Mouse (Mus musculus): ENCODE results near the gene Agbl4. TPM values are rescaled to one million over a fixed set of nuclear protein-coding genes. Genes with fewer than 3 reads are reported as not detected.

The Agbl4 gene
- polyA plus RNA-seq, 1 experiment = not detected

DNA sequence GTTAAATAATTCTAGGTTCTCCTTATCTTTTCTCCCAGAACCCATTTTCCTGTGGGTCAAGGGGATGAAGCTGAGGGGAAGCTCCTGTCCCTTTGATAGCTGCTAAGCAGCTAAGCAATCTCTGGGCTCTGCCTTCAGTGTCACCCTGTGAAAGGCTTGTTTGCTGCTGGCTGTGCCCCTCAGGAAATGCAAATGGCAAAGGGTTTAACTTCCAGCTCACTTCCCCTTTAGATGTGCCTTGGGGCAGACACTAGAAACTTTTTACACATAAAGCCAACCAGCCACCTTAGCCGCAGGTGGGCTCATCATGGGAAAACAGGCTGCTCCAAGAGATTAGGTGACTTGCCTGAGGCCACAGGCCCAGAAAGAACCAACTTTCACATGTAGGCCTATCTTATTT lies 1044.2 kb downstream of the Agbl4 start:
- 95% methylated on average over 1 of the region's 1 CpGs for WGBS
- Histone ChIP-seq H3K27ac (ENCODE audit: insufficient read depth, low read depth, low read length) (no peak overlapping the region), H3K4me3 (ENCODE audit: insufficient read depth, low read depth, low read length) (no peak overlapping the region), H3K4me1 (ENCODE audit: control insufficient read depth, insufficient read depth, low read length) (peaks cover 6% of the 10 kb centered on the region)
- TF ChIP-seq POLR2A (IDR thresholded peaks at IDR 0.05; ENCODE audit: insufficient read depth, low read depth, low read length) (no peak), CTCF (IDR thresholded peaks at IDR 0.05; ENCODE audit: insufficient read depth, low read depth, low read length) (no peak)

GRCm38 (mm10) chr4:111442435-111443238 lies 1045.2 kb downstream of the Agbl4 start:
- Histone ChIP-seq H3K4me3 (ENCODE audit: insufficient read depth, low read depth, low read length) (no peak overlapping the region), H3K4me1 (ENCODE audit: control insufficient read depth, insufficient read depth, low read length) (peaks cover 6% of the 10 kb centered on the region), H3K27ac (ENCODE audit: insufficient read depth, low read depth, low read length) (no peak overlapping the region)
- WGBS = 74% methylated on average over 1 of the region's 1 CpGs
- TF ChIP-seq POLR2A (IDR thresholded peaks at IDR 0.05; ENCODE audit: insufficient read depth, low read depth, low read length) = no peak
- TF ChIP-seq CTCF (IDR thresholded peaks at IDR 0.05; ENCODE audit: insufficient read depth, low read depth, low read length) = no peak

DNA sequence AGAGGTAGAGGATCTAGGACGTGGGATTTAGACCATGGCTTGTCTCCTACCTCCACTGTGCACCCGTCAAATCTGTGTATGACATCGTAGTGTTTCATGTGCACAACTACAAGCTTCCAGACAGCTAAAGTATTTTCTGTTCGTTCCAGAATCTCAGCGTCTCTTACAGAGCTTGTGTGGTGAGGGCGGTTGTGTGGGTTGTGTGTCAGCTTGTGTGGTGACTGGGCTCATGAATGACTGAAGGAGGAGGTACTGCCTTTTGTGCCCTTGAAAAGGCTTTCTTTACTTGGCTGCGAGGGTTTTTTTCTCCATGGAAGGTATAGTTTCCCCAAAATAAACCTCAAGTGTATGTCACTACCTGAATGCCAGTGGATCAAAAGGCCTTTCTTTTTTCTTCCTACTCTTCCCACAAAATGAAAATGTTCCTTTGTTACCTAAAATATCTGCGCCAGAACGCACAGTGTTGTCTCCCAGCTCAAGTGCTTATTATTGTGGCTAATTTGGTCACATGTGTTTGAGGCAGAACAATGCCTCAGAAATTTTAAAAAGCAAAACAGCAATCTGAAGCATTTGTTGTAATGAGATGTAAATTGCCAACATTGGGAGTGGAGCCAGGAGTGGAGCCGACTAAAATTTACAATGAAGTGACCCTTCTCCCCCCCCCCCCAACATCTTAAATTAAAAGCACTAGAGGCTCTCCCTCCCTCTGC lies 1046.6 kb downstream of the Agbl4 start:
- H3K27ac ChIP-seq (ENCODE audit: insufficient read depth, low read depth, low read length) = 0 out of 2 replicates have a peak overlapping the region, but pooled peaks have one; percentile 9
- H3K4me1 ChIP-seq (ENCODE audit: control insufficient read depth, insufficient read depth, low read length) = peaks cover 6% of the 10 kb centered on the region
- no peak overlapping the region for H3K4me3 ChIP-seq (ENCODE audit: insufficient read depth, low read depth, low read length)
- 18% methylated on average over 10 of the region's 10 CpGs for WGBS
- TF ChIP-seq CTCF (IDR thresholded peaks at IDR 0.05; ENCODE audit: insufficient read depth, low read depth, low read length) (no peak), POLR2A (IDR thresholded peaks at IDR 0.05; ENCODE audit: insufficient read depth, low read depth, low read length) (no peak)

- Histone ChIP-seq H3K4me3 (ENCODE audit: insufficient read depth, low read depth, low read length) (no peak overlapping the region), H3K27ac (ENCODE audit: insufficient read depth, low read depth, low read length) (no peak overlapping the region), H3K4me1 (ENCODE audit: control insufficient read depth, insufficient read depth, low read length) (peaks cover 6% of the 10 kb centered on the region)
- TF ChIP-seq POLR2A (IDR thresholded peaks at IDR 0.05; ENCODE audit: insufficient read depth, low read depth, low read length) (no peak), CTCF (IDR thresholded peaks at IDR 0.05; ENCODE audit: insufficient read depth, low read depth, low read length) (no peak)
- 0% methylated on average over 1 of the region's 1 CpGs for WGBS
These were observed 1047.2 kb downstream of the Agbl4 start for GRCm38 (mm10) chr4:111444616-111445160.

DNA sequence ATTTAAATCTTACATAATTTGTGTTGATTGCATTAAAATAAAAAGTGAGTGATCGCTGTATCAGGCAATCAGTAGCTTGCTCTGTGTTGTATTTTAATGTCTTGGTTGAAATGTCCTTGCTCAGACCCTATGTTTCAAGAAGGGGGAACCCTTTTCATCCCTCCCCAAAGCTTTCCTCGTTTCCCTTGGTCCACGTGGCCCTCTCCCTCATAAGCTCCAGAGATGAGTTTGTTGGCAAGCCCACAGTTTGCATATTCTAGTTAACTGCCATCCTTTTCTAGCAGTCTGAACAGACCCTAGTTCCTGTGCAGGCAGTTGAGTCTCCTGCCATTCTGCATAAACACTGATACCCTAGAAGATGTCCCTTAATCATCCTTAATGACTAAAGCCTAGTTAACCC lies 1050.5 kb downstream of the Agbl4 start:
- H3K4me3 ChIP-seq (ENCODE audit: insufficient read depth, low read depth, low read length) = no peak overlapping the region
- peaks cover 6% of the 10 kb centered on the region for H3K4me1 ChIP-seq (ENCODE audit: control insufficient read depth, insufficient read depth, low read length)
- no peak overlapping the region for H3K27ac ChIP-seq (ENCODE audit: insufficient read depth, low read depth, low read length)
- TF ChIP-seq POLR2A (IDR thresholded peaks at IDR 0.05; ENCODE audit: insufficient read depth, low read depth, low read length) = no peak
- no peak for TF ChIP-seq CTCF (IDR thresholded peaks at IDR 0.05; ENCODE audit: insufficient read depth, low read depth, low read length)
- WGBS = 86% methylated on average over 3 of the region's 3 CpGs

- H3K4me3 ChIP-seq (ENCODE audit: insufficient read depth, low read depth, low read length) = no peak overlapping the region
- TF ChIP-seq POLR2A (IDR thresholded peaks at IDR 0.05; ENCODE audit: insufficient read depth, low read depth, low read length) (no peak), CTCF (IDR thresholded peaks at IDR 0.05; ENCODE audit: insufficient read depth, low read depth, low read length) (no peak)
- WGBS = 98% methylated on average over 4 of the region's 4 CpGs
These were observed 1051.1 kb downstream of the Agbl4 start for GRCm38 (mm10) chr4:111448586-111448985.

DNA sequence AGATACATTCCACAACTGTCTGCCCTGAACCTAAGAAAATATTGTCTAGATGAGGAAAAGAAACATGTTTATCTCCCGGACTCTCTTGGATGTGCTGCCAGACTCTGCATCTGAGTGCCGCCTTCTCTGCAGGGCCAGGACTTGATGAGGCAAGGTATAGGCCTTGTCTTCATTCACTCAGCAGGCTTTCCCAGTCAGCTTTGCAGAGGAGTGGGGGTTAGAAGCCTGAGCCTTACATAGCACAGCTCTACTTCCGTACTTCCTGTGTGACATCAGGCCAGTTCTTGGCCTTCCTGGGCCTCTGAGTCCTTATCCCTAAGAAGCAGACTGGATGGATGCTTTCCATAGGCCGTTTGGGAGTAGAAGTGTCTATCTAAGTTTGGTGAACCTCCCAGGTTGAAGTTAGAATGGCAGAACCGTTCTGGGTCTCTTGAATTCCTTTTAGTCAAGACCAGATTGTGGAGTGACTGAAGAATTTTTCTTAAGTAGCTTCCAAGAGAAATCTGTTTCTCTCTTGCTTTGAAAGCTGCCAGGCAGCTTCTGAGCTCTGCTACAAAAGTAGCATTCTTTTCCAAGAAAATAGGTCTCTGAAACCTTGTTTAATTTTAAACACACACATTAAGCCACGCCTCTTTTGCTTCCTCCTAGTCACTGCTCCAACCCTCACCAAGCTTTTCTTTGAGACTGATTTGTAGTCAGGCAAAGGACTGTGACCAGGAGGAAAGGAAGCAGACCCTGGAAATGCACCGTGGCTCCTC lies 1052.2 kb downstream of the Agbl4 start:
- Histone ChIP-seq H3K4me3 (ENCODE audit: insufficient read depth, low read depth, low read length) (no peak overlapping the region), H3K4me1 (ENCODE audit: control insufficient read depth, insufficient read depth, low read length) (peaks cover 3% of the 10 kb centered on the region), H3K27ac (ENCODE audit: insufficient read depth, low read depth, low read length) (no peak overlapping the region)
- TF ChIP-seq POLR2A (IDR thresholded peaks at IDR 0.05; ENCODE audit: insufficient read depth, low read depth, low read length) (no peak), CTCF (IDR thresholded peaks at IDR 0.05; ENCODE audit: insufficient read depth, low read depth, low read length) (no peak)
- 80% methylated on average over 7 of the region's 7 CpGs for WGBS

More at GRCm38 (mm10) chr4:111448586-111448985, 1051.1 kb downstream of the Agbl4 start:
- Histone ChIP-seq H3K4me1 (ENCODE audit: control insufficient read depth, insufficient read depth, low read length) (peaks cover 3% of the 10 kb centered on the region), H3K27ac (ENCODE audit: insufficient read depth, low read depth, low read length) (no peak overlapping the region)

DNA sequence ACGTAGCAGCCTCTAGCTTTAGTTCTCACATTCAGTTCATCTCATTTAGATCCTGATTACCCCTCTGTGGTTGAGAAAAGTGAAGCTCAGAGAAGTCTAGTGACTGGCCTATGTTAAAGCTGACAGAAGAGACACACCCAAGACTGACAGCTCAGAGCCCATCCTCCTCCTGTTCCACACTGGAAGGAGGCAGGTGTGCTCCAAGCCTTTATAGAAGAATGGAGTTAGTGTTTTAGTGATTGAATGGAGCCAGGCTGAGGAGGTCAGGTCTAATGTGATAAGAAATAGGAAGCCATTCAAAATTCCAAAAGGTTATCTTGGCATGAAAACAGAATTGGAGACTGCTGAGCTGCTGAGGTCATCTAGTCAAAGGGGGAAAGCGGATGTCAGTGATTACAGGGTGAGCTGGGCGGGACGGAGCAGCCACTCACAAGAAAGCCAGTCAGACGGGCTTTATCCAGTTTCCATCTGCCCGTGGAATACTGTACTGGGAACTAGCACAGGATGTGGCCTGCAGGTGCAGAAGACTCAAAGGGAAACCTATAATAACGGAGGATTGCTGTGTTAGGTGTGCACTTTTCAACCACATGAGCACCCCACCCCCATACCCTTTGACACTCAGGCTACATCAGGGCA lies 1053.9 kb downstream of the Agbl4 start:
- no peak overlapping the region for H3K4me3 ChIP-seq (ENCODE audit: insufficient read depth, low read depth, low read length)
- TF ChIP-seq POLR2A (IDR thresholded peaks at IDR 0.05; ENCODE audit: insufficient read depth, low read depth, low read length) (no peak), CTCF (IDR thresholded peaks at IDR 0.05; ENCODE audit: insufficient read depth, low read depth, low read length) (no peak)
- no peaks in the 10 kb centered on the region for H3K4me1 ChIP-seq (ENCODE audit: control insufficient read depth, insufficient read depth, low read length)
- no peak overlapping the region for H3K27ac ChIP-seq (ENCODE audit: insufficient read depth, low read depth, low read length)
- WGBS = 91% methylated on average over 7 of the region's 7 CpGs

Measured in olfactory bulb, adult 2 months (tissue).